Mouse (Mus musculus) testis, postnatal 10 days (tissue): ENCODE measurements at regions not wholly inside any gene's neighbourhood (a gene's known extent, or its start where the extent isn't known, plus 50 kb on each side); places are given as distances from the start of the nearest gene placed in this dataset.
"Not testable (repeated sequence)": the region's sequence is repeated elsewhere in the genome, so short reads cannot be mapped to it uniquely, and the experiment has no call there.

ENCODE experiments used
- DNase-seq: peaks from one replicate; pipeline ENCODE4 v3.0.0; 2021; ENCODE audit warnings: low spot score

DNA sequence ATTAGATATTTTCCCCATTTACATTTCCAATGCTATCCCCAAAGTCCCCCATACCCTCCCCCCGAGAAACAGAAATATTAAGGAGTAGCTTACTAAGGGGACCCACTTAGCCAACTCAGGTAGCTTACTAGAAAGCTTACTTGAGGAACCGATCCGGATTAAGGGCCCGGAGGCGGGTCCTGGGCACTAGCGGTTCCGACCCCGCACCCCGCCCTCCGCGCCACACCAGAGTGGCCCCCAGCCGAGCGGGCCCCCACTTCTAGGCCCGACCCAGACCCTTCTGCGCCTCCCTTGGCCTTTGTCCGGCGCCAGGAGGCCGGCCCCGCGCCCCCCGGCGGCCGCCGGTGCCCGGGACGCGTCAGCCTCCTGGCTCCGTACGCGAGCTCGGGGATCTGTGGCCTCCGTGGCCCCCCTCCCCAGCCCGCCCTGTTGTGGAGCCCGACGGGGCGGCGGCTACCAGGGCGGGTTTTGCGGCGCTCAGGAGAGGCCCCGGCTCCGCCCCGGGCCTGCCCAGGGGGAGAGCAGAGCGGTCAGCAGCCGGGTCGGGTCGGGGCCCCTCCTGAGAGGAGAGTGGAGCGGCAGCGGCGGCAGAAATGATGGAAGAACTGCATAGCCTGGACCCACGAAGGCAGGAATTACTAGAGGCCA, 106.5 kb downstream of the Zfp600 start:
- DNase-seq, result peak; percentile 51

GRCm38 (mm10) chr4:146263790-146264189, 107.2 kb downstream of the Zfp600 start:
- DNase-seq, result not testable (repeated sequence)

- not testable (repeated sequence) for DNase-seq
Observed at GRCm38 (mm10) chr4:146270119-146270747, 113.6 kb downstream of the Zfp600 start.
